Mouse (Mus musculus): ENCODE measurements around the gene Mtr.
"Not testable (repeated sequence)": the region's sequence is repeated elsewhere in the genome, so short reads cannot be mapped to it uniquely, and the experiment has no call there.

Gene Mtr

GRCm38 (mm10) chr13:12159288-12160120, 98.4 kb downstream of the Mtr start:
- DNase-seq (ENCODE audit: low read depth), result no peak

GRCm38 (mm10) chr13:12153922-12154321, 104.0 kb downstream of the Mtr start:
- DNase-seq (ENCODE audit: low read depth), result no peak

- no peak for DNase-seq (ENCODE audit: low read depth)
These were observed 110.9 kb downstream of the Mtr start for GRCm38 (mm10) chr13:12146918-12147507.

DNA sequence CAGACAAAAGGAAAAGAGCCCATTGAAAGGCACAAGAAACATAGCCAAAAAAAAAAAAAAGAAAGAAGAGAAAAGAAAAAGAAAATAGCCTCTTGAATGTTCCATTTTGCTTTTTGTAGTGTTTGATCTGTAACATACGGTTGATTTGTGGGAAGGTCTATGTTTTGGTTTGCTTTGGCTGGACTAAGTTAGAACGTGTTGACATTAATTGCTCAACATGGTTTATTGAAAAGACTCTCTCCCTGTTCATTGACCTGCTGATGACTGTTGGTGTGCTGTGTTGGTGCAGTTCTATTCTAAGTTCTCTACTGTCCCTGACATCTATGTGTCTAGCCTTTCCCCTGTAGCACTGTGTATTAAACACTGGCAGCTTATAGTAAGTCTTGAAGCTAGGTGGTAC, 111.5 kb downstream of the Mtr start:
- DNase-seq (ENCODE audit: low read depth), result no peak

DNA sequence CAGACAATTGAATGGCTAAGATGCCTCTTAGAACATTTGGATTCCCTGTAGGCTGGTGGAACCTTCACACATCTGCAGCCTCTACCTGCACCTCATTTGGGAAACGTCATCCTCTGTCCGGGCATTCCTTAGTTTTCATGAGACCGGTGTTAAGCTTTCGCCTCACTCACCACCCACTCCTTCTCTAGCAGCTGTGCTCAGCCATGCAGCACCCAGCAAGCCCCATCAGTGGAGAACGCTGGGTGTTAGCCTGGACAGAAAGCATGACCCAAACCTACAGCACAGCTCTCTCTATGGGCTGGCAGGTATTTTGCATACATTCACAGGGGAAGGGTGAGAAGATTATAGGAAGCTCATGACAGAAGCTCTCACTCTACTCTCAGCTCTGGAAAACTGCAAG, 114.6 kb downstream of the Mtr start:
- no peak for DNase-seq (ENCODE audit: low read depth)

GRCm38 (mm10) chr13:12136461-12136860, 121.5 kb downstream of the Mtr start:
- DNase-seq (ENCODE audit: low read depth), result not testable (repeated sequence)

DNA sequence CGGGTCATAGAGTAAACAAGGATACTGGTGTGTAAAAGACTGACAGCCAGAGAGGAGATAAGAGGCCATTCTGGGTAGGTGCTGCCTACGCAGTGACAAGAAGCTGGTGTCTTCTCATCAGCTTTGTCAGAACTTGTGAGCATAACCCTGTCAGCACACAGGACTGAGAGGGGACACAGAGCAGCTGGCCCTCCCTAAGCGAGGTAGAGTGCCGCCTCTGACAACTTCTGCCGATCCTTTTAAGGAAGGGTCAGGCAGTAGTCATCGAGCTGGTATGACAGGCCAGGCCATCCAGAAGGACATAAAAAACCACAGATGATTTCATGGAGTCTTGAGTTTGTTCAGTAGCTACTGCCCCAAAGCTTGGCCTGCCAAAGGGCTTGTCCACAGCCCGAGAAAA, 124.4 kb downstream of the Mtr start:
- no peak for DNase-seq (ENCODE audit: low read depth)
